Mouse (Mus musculus) heart, embryonic 15.5 days (tissue): ENCODE measurements around the gene Slc25a11. TPM values are rescaled to one million over a fixed set of nuclear protein-coding genes. Genes with fewer than 3 reads are reported as not detected.
A peak's percentile ranks its signal among the peaks of the same experiment; 100 is the strongest.

Source experiments
- ATAC-seq: fragments of 200-750 bp; cut with Nextera tagmentation; replicated peaks from 2 replicates; pipeline ENCODE4 v1.8.0; 2017; ENCODE audit warnings: low read depth, moderate TSS enrichment; ENCODE audit not compliant: insufficient number of reproducible peaks, insufficient read depth, low FRiP score
- H3K27ac ChIP-seq: fragments of 300-500 bp; sonication (generic); 2 replicates; pipeline ENCODE4 v1.5.1; 2015; ENCODE audit warnings: mild to moderate bottlenecking, inconsistent platforms
- H3K27me3 ChIP-seq: fragments of 300-500 bp; sonication (generic); 2 replicates; pipeline ENCODE4 v1.6.1; 2015; ENCODE audit warnings: inconsistent platforms
- H3K36me3 ChIP-seq: fragments of 300-500 bp; sonication (generic); 2 replicates; pipeline ENCODE4 v1.6.1; 2015; ENCODE audit warnings: mild to moderate bottlenecking, inconsistent platforms
- H3K4me1 ChIP-seq: fragments of 300-500 bp; sonication (generic); replicated peaks from 2 replicates; pipeline ENCODE4 v1.6.1; 2015; ENCODE audit warnings: inconsistent platforms
- H3K4me2 ChIP-seq: fragments of 300-500 bp; sonication (generic); 2 replicates; pipeline ENCODE4 v1.6.1; 2015; ENCODE audit warnings: inconsistent platforms, mild to moderate bottlenecking, moderate library complexity
- H3K4me3 ChIP-seq: fragments of 300-500 bp; sonication (generic); 2 replicates; pipeline ENCODE4 v1.5.1; 2015; ENCODE audit warnings: mild to moderate bottlenecking, inconsistent platforms
- H3K9ac ChIP-seq: fragments of 300-500 bp; sonication (generic); 2 replicates; pipeline ENCODE4 v1.6.1; 2015; ENCODE audit warnings: mild to moderate bottlenecking, inconsistent platforms
- H3K9me3 ChIP-seq: fragments of 300-500 bp; sonication (generic); replicated peaks from 2 replicates; pipeline ENCODE4 v1.6.1; 2016; ENCODE audit warnings: inconsistent platforms
- WGBS: fragments of 180-500 bp; shearing (Covaris S2); methylation state at CpG from one replicate; pipeline ENCODE4 v1.1.7; 2015; ENCODE audit warnings: mixed read lengths; 5-methylcytosine and 5-hydroxymethylcytosine counted together
- polyA plus RNA-seq: library from polyadenylated mRNA; unstranded; fragments of >200 nt; fragmentation: Nextera tagmentation; extraction: Ambion mirVana; gene quantifications from 2 replicates; pipeline ENCODE4 v1.2.1, GENCODE M21; 2015

Slc25a11 gene
- polyA plus RNA-seq, 1 experiment from 2014 or later = 279 TPM

GRCm38 (mm10) chr11:70679361-70679760 is 32.1 kb upstream of the Slc25a11 start:
- no peak for ATAC-seq
- H3K4me1 ChIP-seq = peaks cover 14% of the 10 kb centered on the region
- no peak overlapping the region for H3K4me2 ChIP-seq
- H3K4me3 ChIP-seq = no peak overlapping the region
- no peak overlapping the region for H3K9ac ChIP-seq
- H3K36me3 ChIP-seq = peaks cover 56% of the 10 kb centered on the region
- H3K27ac ChIP-seq = no peak overlapping the region
- H3K27me3 ChIP-seq = no peaks in the 10 kb centered on the region
- 92% methylated on average over 8 of the region's 8 CpGs for WGBS
- H3K9me3 ChIP-seq = no peaks in the 10 kb centered on the region

DNA sequence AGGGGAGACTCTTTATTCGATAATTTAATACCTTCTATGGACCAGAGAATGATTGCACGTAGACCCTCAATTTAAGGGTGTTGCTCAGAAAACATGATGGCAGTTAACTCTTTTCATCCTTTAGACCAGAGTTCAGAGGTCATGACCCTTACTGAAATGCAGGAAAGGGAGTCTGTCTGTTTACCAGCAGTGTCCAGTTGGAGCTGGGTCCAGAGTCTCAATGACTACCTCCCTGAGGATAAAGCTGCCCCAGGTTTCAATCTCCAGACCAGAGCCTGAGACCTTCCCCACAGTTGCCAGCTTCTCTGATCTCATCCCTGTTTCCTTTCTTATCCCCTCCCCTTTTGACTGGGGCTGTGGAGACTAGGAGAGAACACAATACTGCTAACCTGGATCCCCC is 31.3 kb upstream of the Slc25a11 start:
- peaks cover 49% of the 10 kb centered on the region for H3K36me3 ChIP-seq
- H3K4me1 ChIP-seq = peaks cover 16% of the 10 kb centered on the region
- no peak overlapping the region for H3K27ac ChIP-seq
- WGBS = 85% methylated on average over 2 of the region's 2 CpGs
- no peak overlapping the region for H3K9ac ChIP-seq
- H3K27me3 ChIP-seq = no peaks in the 10 kb centered on the region
- ATAC-seq = no peak
- H3K4me2 ChIP-seq = no peak overlapping the region
- H3K9me3 ChIP-seq = no peaks in the 10 kb centered on the region
- H3K4me3 ChIP-seq = no peak overlapping the region

DNA sequence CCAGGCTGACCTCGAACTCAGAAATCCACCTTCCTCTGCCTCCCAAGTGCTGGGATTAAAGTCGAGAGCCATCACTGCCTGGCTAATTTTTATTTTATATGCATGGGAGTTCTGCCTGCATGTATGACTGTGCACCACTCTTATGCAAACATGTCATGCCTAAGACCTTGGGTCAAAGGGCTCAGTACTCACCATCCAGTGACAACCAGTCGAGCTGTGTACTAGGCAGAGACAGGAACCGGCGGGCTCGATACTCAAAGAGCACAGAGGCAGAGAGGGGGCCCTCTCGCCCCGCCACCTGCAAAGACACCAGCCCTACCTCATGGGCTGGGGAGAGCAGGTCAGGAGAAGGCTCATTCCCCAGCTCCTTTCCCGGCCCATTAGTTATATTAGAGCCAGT is 30.8 kb upstream of the Slc25a11 start:
- Histone ChIP-seq H3K27ac (no peak overlapping the region), H3K36me3 (peaks cover 44% of the 10 kb centered on the region), H3K27me3 (no peaks in the 10 kb centered on the region), H3K4me1 (peaks cover 16% of the 10 kb centered on the region), H3K4me2 (no peak overlapping the region), H3K4me3 (no peak overlapping the region), H3K9me3 (no peaks in the 10 kb centered on the region), H3K9ac (no peak overlapping the region)
- ATAC-seq = no peak
- 80% methylated on average over 9 of the region's 9 CpGs for WGBS

GRCm38 (mm10) chr11:70674501-70674900 is 27.2 kb upstream of the Slc25a11 start:
- H3K27me3 ChIP-seq = no peaks in the 10 kb centered on the region
- H3K27ac ChIP-seq = no peak overlapping the region
- no peaks in the 10 kb centered on the region for H3K9me3 ChIP-seq
- ATAC-seq = no peak
- H3K4me1 ChIP-seq = peaks cover 20% of the 10 kb centered on the region
- peaks cover 22% of the 10 kb centered on the region for H3K36me3 ChIP-seq
- WGBS = 70% methylated on average over 11 of the region's 11 CpGs
- no peak overlapping the region for H3K4me2 ChIP-seq
- H3K4me3 ChIP-seq = no peak overlapping the region
- no peak overlapping the region for H3K9ac ChIP-seq

DNA sequence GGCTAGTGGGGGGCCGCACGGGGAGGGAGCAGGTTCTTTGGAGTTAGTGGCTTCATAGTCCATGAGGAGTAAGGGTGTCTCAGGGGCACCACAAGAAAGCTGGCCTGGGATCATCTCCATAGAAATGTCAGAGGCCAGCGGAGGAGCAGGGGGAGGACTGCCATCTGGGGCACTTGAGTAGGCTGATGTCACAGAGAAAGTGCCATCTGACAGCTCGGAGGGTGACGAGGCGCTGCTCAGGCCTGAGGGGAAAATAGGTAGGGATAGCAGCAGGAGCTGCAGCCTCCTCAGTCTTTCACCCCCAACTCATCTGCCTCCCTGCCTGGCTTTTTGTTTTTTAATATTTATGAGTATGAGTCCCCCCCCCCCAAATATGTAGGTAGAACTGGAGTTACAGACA is 26.7 kb upstream of the Slc25a11 start:
- no peak for ATAC-seq
- H3K4me1 ChIP-seq = peaks cover 20% of the 10 kb centered on the region
- H3K4me3 ChIP-seq = no peak overlapping the region
- peaks cover 18% of the 10 kb centered on the region for H3K36me3 ChIP-seq
- H3K4me2 ChIP-seq = no peak overlapping the region
- no peak overlapping the region for H3K9ac ChIP-seq
- H3K9me3 ChIP-seq = no peaks in the 10 kb centered on the region
- no peak overlapping the region for H3K27ac ChIP-seq
- WGBS = 81% methylated on average over 6 of the region's 6 CpGs
- no peaks in the 10 kb centered on the region for H3K27me3 ChIP-seq

GRCm38 (mm10) chr11:70671333-70672047 is 24.2 kb upstream of the Slc25a11 start:
- WGBS = 78% methylated on average over 16 of the region's 16 CpGs
- peaks cover 17% of the 10 kb centered on the region; the same call in 1 of the 2 replicates for H3K36me3 ChIP-seq
- no peaks in the 10 kb centered on the region for H3K9me3 ChIP-seq
- peak overlapping the region; percentile 88; the same call in 1 of the 2 replicates for H3K4me2 ChIP-seq
- H3K27me3 ChIP-seq = no peaks in the 10 kb centered on the region
- peaks cover 32% of the 10 kb centered on the region for H3K4me1 ChIP-seq
- no peak overlapping the region for H3K9ac ChIP-seq
- H3K4me3 ChIP-seq = peak overlapping the region; percentile 61; the same call in 1 of the 2 replicates
- no peak overlapping the region for H3K27ac ChIP-seq
- no peak for ATAC-seq

DNA sequence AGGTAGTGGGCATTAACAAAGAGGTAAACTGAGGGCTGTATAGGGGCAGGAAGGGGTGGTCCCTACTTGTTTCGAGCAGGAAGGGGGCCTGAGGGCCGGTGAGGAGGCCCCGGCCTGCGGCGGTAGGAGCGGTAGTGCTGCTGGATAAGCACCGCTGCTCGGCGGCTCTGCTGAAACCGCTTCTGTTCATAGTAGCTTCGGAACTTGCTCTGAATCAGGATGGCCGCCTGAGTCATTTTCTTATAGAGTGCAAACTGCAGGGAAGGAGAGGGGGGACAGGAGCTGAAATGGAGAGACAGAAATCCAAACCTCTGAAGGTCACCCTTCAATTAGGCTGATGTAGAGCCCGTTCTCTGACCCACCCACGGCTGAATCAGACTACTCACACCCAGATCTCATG is 23.2 kb upstream of the Slc25a11 start:
- H3K27ac ChIP-seq = peak overlapping the region; percentile 97
- WGBS = 43% methylated on average over 14 of the region's 14 CpGs
- no peak for ATAC-seq
- H3K36me3 ChIP-seq = peaks cover 19% of the 10 kb centered on the region
- no peaks in the 10 kb centered on the region for H3K27me3 ChIP-seq
- H3K4me3 ChIP-seq = peak overlapping the region; percentile 61
- H3K9ac ChIP-seq = peak overlapping the region; percentile 77
- H3K4me1 ChIP-seq = peaks cover 26% of the 10 kb centered on the region
- H3K4me2 ChIP-seq = peak overlapping the region; percentile 88
- H3K9me3 ChIP-seq = no peaks in the 10 kb centered on the region

- Histone ChIP-seq H3K36me3 (peaks cover 20% of the 10 kb centered on the region), H3K4me3 (peak overlapping the region; percentile 61), H3K27me3 (no peaks in the 10 kb centered on the region), H3K4me1 (peaks cover 26% of the 10 kb centered on the region), H3K9ac (peak overlapping the region; percentile 77), H3K4me2 (peak overlapping the region; percentile 88), H3K9me3 (no peaks in the 10 kb centered on the region), H3K27ac (peak overlapping the region; percentile 97)
- 1% methylated on average over 31 of the region's 31 CpGs for WGBS
- ATAC-seq = peak; percentile 7; the same call in 1 of the 2 replicates
Measured at GRCm38 (mm10) chr11:70669582-70670345, 22.5 kb upstream of the Slc25a11 start.

GRCm38 (mm10) chr11:70668771-70669505 is 21.7 kb upstream of the Slc25a11 start, which contains the start of gene Spag7:
Spag7 (minus strand) TSS chr11:70669416.
- WGBS = under 1% methylated on average over 44 of the region's 44 CpGs
- H3K36me3 ChIP-seq = peaks cover 26% of the 10 kb centered on the region
- ATAC-seq = peak; percentile 94
- H3K4me3 ChIP-seq = peak within 1 kb of the TSS; percentile 61
- peak within 1 kb of the TSS; percentile 77 for H3K9ac ChIP-seq
- no peaks in the 10 kb centered on the region for H3K27me3 ChIP-seq
- H3K4me1 ChIP-seq = peaks cover 23% of the 10 kb centered on the region
- H3K4me2 ChIP-seq = peak within 1 kb of the TSS; percentile 88
- no peaks in the 10 kb centered on the region for H3K9me3 ChIP-seq
- peak within 1 kb of the TSS; percentile 97 for H3K27ac ChIP-seq

GRCm38 (mm10) chr11:70668335-70668770 is 21.1 kb upstream of the Slc25a11 start:
- WGBS = under 1% methylated on average over 15 of the region's 15 CpGs
- Histone ChIP-seq H3K9me3 (no peaks in the 10 kb centered on the region), H3K4me2 (peak overlapping the region; percentile 68), H3K27ac (peak overlapping the region; percentile 97), H3K4me3 (peak overlapping the region; percentile 61), H3K4me1 (peaks cover 23% of the 10 kb centered on the region), H3K9ac (peak overlapping the region; percentile 49), H3K36me3 (peaks cover 28% of the 10 kb centered on the region), H3K27me3 (no peaks in the 10 kb centered on the region)
- no peak; the same call in 1 of the 2 replicates for ATAC-seq
